Mouse (Mus musculus): ENCODE results near the gene Rgs8. TPM values are rescaled to one million over a fixed set of nuclear protein-coding genes. Genes with fewer than 3 reads are reported as not detected.

Rgs8 gene
- polyA plus RNA-seq, 1 experiment from 2014 or later = 0.23 TPM

DNA sequence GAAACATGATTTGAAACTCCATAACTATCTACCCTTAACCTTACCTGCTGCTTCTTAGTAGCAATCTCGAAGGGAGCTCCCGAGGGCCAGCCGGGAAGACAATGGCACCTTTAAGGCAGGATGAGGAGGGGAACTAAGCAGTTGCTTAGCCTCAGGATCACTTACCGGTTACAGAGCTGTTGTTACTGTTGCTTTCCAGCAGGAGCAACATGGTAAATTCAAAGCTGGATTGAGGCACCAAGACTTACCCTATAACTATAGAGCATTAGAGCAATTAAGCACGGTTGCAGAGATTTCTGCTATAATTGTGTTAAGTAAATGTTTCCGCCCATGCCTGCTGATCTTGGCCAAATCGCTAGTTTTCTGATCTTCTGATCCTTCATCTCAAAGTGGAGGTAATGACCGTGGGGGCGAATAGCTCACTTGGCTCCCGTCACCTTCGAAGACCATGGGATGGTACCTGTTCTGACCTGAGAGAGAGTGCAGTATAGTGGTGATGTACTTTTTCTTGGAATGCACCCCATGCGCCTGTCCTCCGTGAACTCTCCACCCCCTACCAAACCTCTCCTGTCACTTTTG is 86.7 kb downstream of the Rgs8 start:
- peak overlapping the region; percentile 37 for H3K4me3 ChIP-seq (replicated peaks)
- H3K27me3 ChIP-seq (replicated peaks) = peaks cover 39% of the 10 kb centered on the region
- H3K4me2 ChIP-seq (replicated peaks) = peak overlapping the region; percentile 83
- H3K36me3 ChIP-seq = no peaks in the 10 kb centered on the region
- H3K4me1 ChIP-seq (replicated peaks) = peaks cover 4% of the 10 kb centered on the region; the same call in 1 of the 2 replicates
- ATAC-seq = 0 out of 2 replicates have a peak, but pooled peaks have one; percentile 29
- no peak overlapping the region for H3K27ac ChIP-seq
- no peak overlapping the region for H3K9ac ChIP-seq
- H3K9me3 ChIP-seq = no peaks in the 10 kb centered on the region
- 16% methylated on average over 13 of the region's 13 CpGs for WGBS

GRCm38 (mm10) chr1:153740145-153740544 is 87.3 kb downstream of the Rgs8 start, which contains the start of gene Rgs16:
Gene Rgs16, plus strand, starts transcription at chr1:153740349.
- Histone ChIP-seq H3K9ac (peak within 1 kb of the TSS; percentile 32), H3K27ac (no peak within 1 kb of the TSS), H3K4me3 (replicated peaks) (peak within 1 kb of the TSS; percentile 37), H3K36me3 (no peaks in the 10 kb centered on the region), H3K4me1 (replicated peaks) (peaks cover 4% of the 10 kb centered on the region; the same call in 1 of the 2 replicates), H3K27me3 (replicated peaks) (peaks cover 39% of the 10 kb centered on the region), H3K9me3 (no peaks in the 10 kb centered on the region), H3K4me2 (replicated peaks) (peak within 1 kb of the TSS; percentile 83)
- WGBS = under 1% methylated on average over 28 of the region's 28 CpGs
- ATAC-seq = peak; percentile 83

DNA sequence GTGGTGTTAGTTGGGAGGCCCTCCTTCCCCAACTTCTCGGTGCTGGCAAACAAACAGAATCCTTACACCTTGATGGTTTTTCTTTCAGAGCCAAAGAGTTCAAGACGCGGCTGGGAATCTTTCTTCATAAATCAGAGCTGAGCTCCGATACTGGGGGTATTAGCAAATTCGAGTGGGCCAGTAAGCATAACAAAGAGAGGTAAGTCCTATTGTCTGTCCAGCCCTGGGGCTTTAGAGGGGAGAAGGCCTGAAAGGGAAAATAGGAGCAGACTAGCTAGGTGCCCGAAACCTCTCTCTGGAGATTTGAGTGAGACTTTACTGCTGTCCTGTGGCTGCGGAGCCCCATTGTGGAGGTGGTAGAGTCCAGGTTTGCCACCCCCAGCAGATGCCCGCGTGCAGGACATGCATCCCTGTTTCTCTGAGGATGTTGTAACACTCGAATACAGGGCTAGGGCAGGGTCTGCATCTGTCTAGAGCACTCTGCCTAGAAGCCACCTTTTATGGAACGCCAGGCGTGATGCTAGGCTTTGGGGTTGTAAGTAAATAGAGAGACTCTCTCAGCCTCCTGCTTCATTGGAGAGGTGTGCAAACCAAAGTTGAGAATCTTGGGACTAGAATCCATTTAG is 88.1 kb downstream of the Rgs8 start:
- no peaks in the 10 kb centered on the region for H3K36me3 ChIP-seq
- no peak for ATAC-seq
- 36% methylated on average over 12 of the region's 12 CpGs for WGBS
- no peaks in the 10 kb centered on the region for H3K9me3 ChIP-seq
- peak overlapping the region; percentile 83 for H3K4me2 ChIP-seq (replicated peaks)
- H3K9ac ChIP-seq = peak overlapping the region; percentile 32
- peak overlapping the region; percentile 37 for H3K4me3 ChIP-seq (replicated peaks)
- H3K27me3 ChIP-seq (replicated peaks) = peaks cover 39% of the 10 kb centered on the region
- H3K27ac ChIP-seq = no peak overlapping the region
- peaks cover 4% of the 10 kb centered on the region; the same call in 1 of the 2 replicates for H3K4me1 ChIP-seq (replicated peaks)

DNA sequence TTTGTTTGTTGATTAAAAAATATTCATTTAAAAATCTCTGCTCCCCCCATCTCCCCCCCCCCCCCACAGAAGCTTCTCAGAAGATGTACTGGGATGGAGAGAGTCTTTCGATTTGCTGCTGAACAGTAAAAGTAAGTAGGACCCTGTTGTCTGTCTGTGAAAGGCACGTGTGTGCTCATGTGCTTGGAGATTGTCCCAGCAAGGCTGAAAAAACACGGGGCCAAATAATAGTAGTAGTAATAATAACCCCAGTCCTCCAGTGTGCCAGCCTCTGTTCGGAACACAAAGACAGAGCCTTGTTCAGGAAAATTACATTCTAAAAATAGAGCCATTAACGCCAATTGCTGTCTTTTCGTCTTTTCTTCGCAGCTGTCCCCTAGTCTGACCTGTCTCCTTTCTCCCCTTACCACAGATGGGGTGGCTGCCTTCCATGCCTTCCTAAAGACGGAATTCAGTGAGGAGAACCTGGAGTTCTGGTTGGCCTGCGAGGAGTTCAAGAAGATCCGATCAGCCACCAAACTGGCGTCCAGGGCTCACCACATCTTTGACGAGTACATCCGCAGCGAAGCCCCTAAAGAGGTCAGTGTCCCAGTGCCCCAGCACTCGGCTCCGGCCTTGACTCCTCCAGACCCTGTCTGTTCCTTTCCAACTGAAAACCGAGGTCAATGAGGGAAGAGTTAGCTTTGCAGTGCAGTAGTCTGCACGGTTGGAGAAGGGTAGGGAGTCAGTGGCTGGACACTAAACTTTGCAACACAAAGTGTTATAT is 88.9 kb downstream of the Rgs8 start:
- H3K27me3 ChIP-seq (replicated peaks) = peaks cover 39% of the 10 kb centered on the region
- no peak for ATAC-seq
- H3K9me3 ChIP-seq = no peaks in the 10 kb centered on the region
- peak overlapping the region; percentile 83 for H3K4me2 ChIP-seq (replicated peaks)
- peaks cover 4% of the 10 kb centered on the region; the same call in 1 of the 2 replicates for H3K4me1 ChIP-seq (replicated peaks)
- WGBS = 69% methylated on average over 18 of the region's 18 CpGs
- no peak overlapping the region for H3K9ac ChIP-seq
- H3K4me3 ChIP-seq (replicated peaks) = no peak overlapping the region
- no peak overlapping the region for H3K27ac ChIP-seq
- H3K36me3 ChIP-seq = no peaks in the 10 kb centered on the region

- H3K4me2 ChIP-seq (replicated peaks) = no peak overlapping the region
- peaks cover 31% of the 10 kb centered on the region for H3K27me3 ChIP-seq (replicated peaks)
- WGBS = 52% methylated on average over 11 of the region's 11 CpGs
- H3K4me3 ChIP-seq (replicated peaks) = no peak overlapping the region
- H3K4me1 ChIP-seq (replicated peaks) = peaks cover 4% of the 10 kb centered on the region; the same call in 1 of the 2 replicates
- H3K9ac ChIP-seq = no peak overlapping the region
- H3K27ac ChIP-seq = no peak overlapping the region
- no peaks in the 10 kb centered on the region for H3K36me3 ChIP-seq
- H3K9me3 ChIP-seq = no peaks in the 10 kb centered on the region
- ATAC-seq = no peak
These were observed 89.7 kb downstream of the Rgs8 start for GRCm38 (mm10) chr1:153742374-153743155.

DNA sequence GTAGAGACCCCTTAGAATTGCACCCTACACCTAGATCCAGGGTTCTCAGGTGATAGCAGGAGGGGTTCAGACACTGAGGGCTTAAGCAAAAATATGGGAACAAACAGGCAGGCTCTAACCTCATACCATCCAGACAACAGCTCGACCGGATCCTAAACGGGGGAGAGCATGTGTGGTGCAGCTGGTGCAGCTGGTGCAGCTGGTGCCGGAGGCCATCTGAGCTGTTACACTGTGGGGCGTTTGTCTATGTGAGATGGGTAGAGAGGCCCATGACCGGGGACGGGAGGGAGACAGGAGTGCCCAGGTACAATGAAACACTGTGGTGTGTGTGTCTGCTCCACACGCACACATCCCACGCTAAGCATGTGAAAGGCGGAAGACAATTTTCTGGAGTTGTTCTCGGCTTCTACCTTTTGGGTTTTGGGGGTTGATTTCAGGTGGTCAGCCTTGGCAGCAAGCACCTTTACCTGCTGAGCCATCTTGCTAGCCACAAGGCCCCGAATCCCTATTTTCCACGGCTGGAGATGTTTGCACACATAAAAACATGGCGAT is 93.4 kb downstream of the Rgs8 start:
- peaks cover 13% of the 10 kb centered on the region; the same call in 1 of the 2 replicates for H3K4me1 ChIP-seq (replicated peaks)
- H3K36me3 ChIP-seq = no peaks in the 10 kb centered on the region
- no peak overlapping the region for H3K27ac ChIP-seq
- H3K9ac ChIP-seq = no peak overlapping the region
- no peaks in the 10 kb centered on the region for H3K9me3 ChIP-seq
- no peak overlapping the region for H3K4me3 ChIP-seq (replicated peaks)
- H3K27me3 ChIP-seq (replicated peaks) = 0 out of 2 replicates have a peak, but pooled peaks cover 3% of the 10 kb centered on the region
- 74% methylated on average over 14 of the region's 14 CpGs for WGBS
- no peak overlapping the region for H3K4me2 ChIP-seq (replicated peaks)
- no peak for ATAC-seq

DNA sequence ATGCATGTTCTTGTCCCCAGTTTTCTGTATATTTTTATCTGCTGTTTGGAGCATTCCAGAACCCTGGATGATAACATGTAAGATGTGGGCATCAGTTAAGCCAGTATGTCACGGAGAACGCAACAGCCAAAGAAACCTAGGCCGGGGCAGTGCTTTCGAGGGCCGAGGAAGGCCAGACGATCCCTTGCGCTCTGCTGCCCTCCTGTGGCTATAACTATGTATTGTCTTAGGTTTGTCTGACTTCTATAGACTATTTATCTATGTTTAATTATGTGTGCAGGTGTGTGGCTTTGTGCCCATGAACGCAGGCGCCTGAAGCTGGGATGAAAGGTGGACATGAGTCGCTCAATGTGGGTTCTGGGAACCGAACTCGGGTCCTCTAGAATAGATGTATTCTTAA is 93.9 kb downstream of the Rgs8 start:
- no peak for ATAC-seq
- no peaks in the 10 kb centered on the region for H3K36me3 ChIP-seq
- no peak overlapping the region for H3K4me3 ChIP-seq (replicated peaks)
- 4% methylated on average over 12 of the region's 12 CpGs for WGBS
- H3K4me2 ChIP-seq (replicated peaks) = no peak overlapping the region
- no peak overlapping the region for H3K9ac ChIP-seq
- H3K27ac ChIP-seq = no peak overlapping the region
- peaks cover 15% of the 10 kb centered on the region; the same call in 1 of the 2 replicates for H3K4me1 ChIP-seq (replicated peaks)
- H3K9me3 ChIP-seq = no peaks in the 10 kb centered on the region
- 0 out of 2 replicates have a peak, but pooled peaks cover 2% of the 10 kb centered on the region for H3K27me3 ChIP-seq (replicated peaks)

GRCm38 (mm10) chr1:153747861-153748530 is 95.2 kb downstream of the Rgs8 start:
- Histone ChIP-seq H3K9ac (no peak overlapping the region), H3K4me2 (replicated peaks) (peak overlapping the region; percentile 64; the same call in 1 of the 2 replicates), H3K27ac (peak overlapping the region; percentile 34; the same call in 1 of the 2 replicates), H3K4me3 (replicated peaks) (no peak overlapping the region), H3K36me3 (no peaks in the 10 kb centered on the region), H3K27me3 (replicated peaks) (no peaks in the 10 kb centered on the region), H3K4me1 (replicated peaks) (peaks cover 23% of the 10 kb centered on the region; the same call in 1 of the 2 replicates), H3K9me3 (no peaks in the 10 kb centered on the region)
- 49% methylated on average over 12 of the region's 12 CpGs for WGBS
- no peak for ATAC-seq

DNA sequence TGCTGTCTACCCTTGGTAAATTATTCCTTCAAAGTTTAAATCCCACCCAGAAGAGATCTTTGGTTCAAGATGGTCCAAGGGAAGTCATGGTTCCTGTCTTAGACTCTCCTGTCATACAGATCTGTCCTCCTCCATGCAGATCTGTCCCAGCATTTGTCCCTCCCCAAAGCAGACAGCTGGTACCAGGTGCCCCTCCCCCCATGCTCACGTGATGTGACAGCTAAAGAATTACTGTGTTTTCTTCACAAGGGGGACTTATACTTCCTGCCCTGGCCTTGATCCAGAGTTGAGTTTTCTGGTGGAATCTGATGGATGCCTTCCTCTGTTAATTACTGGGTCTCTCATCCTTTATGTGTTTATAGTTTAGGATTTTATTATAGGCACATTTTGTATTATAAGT is 95.7 kb downstream of the Rgs8 start:
- H3K27me3 ChIP-seq (replicated peaks) = no peaks in the 10 kb centered on the region
- H3K9me3 ChIP-seq = no peaks in the 10 kb centered on the region
- peak overlapping the region; percentile 64; the same call in 1 of the 2 replicates for H3K4me2 ChIP-seq (replicated peaks)
- H3K36me3 ChIP-seq = no peaks in the 10 kb centered on the region
- ATAC-seq = peak; percentile 11; the same call in 1 of the 2 replicates
- WGBS = 6% methylated on average over 1 of the region's 1 CpGs
- H3K9ac ChIP-seq = no peak overlapping the region
- H3K4me1 ChIP-seq (replicated peaks) = peaks cover 23% of the 10 kb centered on the region; the same call in 1 of the 2 replicates
- H3K27ac ChIP-seq = peak overlapping the region; percentile 5; the same call in 1 of the 2 replicates
- H3K4me3 ChIP-seq (replicated peaks) = no peak overlapping the region

DNA sequence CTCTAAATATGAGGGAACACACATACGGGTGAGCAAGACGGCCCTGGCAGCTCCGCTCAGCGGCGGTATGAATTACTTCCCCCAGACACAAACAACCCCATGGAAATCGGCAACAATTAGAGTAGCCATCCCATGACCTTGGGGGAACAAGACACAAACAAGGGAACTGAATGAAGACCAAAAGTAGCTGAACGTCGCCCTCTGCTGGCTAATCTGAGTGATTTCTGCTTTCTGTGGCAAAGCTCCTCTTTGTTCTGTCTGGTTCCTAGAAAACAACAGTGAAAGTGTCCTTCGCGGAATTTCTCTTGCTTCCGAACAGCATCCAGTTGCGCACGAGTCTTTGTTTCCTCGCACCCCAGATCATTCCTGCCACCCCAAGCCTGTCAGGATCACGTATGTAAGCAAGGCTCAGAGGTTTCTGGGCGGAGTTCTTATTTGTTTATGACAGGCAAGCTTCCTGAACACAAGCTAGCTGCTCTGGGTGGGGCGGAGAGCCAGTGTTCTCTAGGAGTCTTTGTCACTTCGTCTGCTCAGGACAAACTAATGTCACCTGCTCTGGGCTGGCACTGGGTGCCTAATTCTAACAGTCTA is 96.5 kb downstream of the Rgs8 start, which contains the start of gene Rnasel:
Gene Rnasel, plus strand, starts transcription at position 216 of the 591 bp plus-strand sequence.
- Histone ChIP-seq H3K4me3 (replicated peaks) (peak within 1 kb of the TSS; percentile 36), H3K36me3 (no peaks in the 10 kb centered on the region), H3K27ac (peak within 1 kb of the TSS; percentile 76), H3K4me2 (replicated peaks) (peak within 1 kb of the TSS; percentile 64), H3K4me1 (replicated peaks) (peaks cover 23% of the 10 kb centered on the region; the same call in 1 of the 2 replicates), H3K9ac (peak within 1 kb of the TSS; percentile 44; the same call in 1 of the 2 replicates), H3K27me3 (replicated peaks) (no peaks in the 10 kb centered on the region), H3K9me3 (no peaks in the 10 kb centered on the region)
- ATAC-seq = peak; percentile 70
- WGBS = 3% methylated on average over 18 of the region's 18 CpGs
